Mouse (Mus musculus) liver, embryonic 13.5 days (tissue): ENCODE results near the gene Sncg. TPM values are rescaled to one million over a fixed set of nuclear protein-coding genes. Genes with fewer than 3 reads are reported as not detected.

Experiments used
- ATAC-seq: fragments of 200-750 bp; cut with Nextera tagmentation; 2 replicates; pipeline ENCODE4 v1.8.0; 2017; ENCODE audit warnings: low read depth, mild to moderate bottlenecking, moderate number of reproducible peaks, moderate library complexity
- DNase-seq: peaks from one replicate; pipeline ENCODE4 v3.0.0; 2022
- H3K27ac ChIP-seq: fragments of 300-500 bp; sonication (generic); 2 replicates; pipeline ENCODE4 v1.5.1; 2015; ENCODE audit warnings: moderate library complexity, mild to moderate bottlenecking, inconsistent platforms
- H3K27me3 ChIP-seq: fragments of 300-500 bp; sonication (generic); 2 replicates; pipeline ENCODE4 v1.6.1; 2015; ENCODE audit warnings: mild to moderate bottlenecking, inconsistent platforms
- H3K36me3 ChIP-seq: fragments of 300-500 bp; sonication (generic); 2 replicates; pipeline ENCODE4 v1.6.1; 2015; ENCODE audit warnings: mild to moderate bottlenecking, inconsistent platforms
- H3K4me1 ChIP-seq: fragments of 300-500 bp; sonication (generic); replicated peaks from 2 replicates; pipeline ENCODE4 v1.6.1; 2015; ENCODE audit warnings: inconsistent platforms
- H3K4me2 ChIP-seq: fragments of 300-500 bp; sonication (generic); 2 replicates; pipeline ENCODE4 v1.6.1; 2015; ENCODE audit warnings: inconsistent platforms, mild to moderate bottlenecking, moderate library complexity
- H3K4me3 ChIP-seq: fragments of 300-500 bp; sonication (generic); replicated peaks from 2 replicates; pipeline ENCODE4 v1.5.1; 2015; ENCODE audit warnings: mild to moderate bottlenecking, inconsistent platforms
- H3K9ac ChIP-seq: fragments of 300-500 bp; sonication (generic); 2 replicates; pipeline ENCODE4 v1.6.1; 2015; ENCODE audit warnings: mild to moderate bottlenecking, inconsistent platforms
- H3K9me3 ChIP-seq: fragments of 300-500 bp; sonication (generic); replicated peaks from 2 replicates; pipeline ENCODE4 v1.6.1; 2016; ENCODE audit warnings: inconsistent platforms
- WGBS: fragments of 180-500 bp; shearing (Covaris S2); methylation state at CpG from one replicate; pipeline ENCODE4 v1.1.7; 2015; ENCODE audit not compliant: insufficient replicate concordance; 5-methylcytosine and 5-hydroxymethylcytosine counted together
- polyA plus RNA-seq: library from polyadenylated mRNA; unstranded; fragments of >200 nt; fragmentation: Nextera tagmentation; extraction: Ambion mirVana; gene quantifications from 2 replicates; pipeline ENCODE4 v1.2.1, GENCODE M21; 2015

The Sncg gene
- polyA plus RNA-seq, 1 experiment from 2014 or later, result 0.28 TPM

- H3K36me3 ChIP-seq, result peaks cover 68% of the 10 kb centered on the region
Observed at GRCm38 (mm10) chr14:34332476-34332875, 42.1 kb downstream of the Sncg start.

GRCm38 (mm10) chr14:34331886-34332285, 42.7 kb downstream of the Sncg start:
- H3K9ac ChIP-seq, result no peak overlapping the region
- WGBS, result 69% methylated on average over 3 of the region's 3 CpGs
- no peak overlapping the region for H3K4me2 ChIP-seq
- H3K27me3 ChIP-seq, result no peaks in the 10 kb centered on the region
- peaks cover 7% of the 10 kb centered on the region; the same call in 1 of the 2 replicates for H3K4me1 ChIP-seq
- no peak overlapping the region for H3K4me3 ChIP-seq
- peaks cover 67% of the 10 kb centered on the region for H3K36me3 ChIP-seq
- ATAC-seq, result no peak
- H3K27ac ChIP-seq, result no peak overlapping the region
- DNase-seq, result no peak
- H3K9me3 ChIP-seq, result no peaks in the 10 kb centered on the region

More at GRCm38 (mm10) chr14:34332476-34332875, 42.1 kb downstream of the Sncg start:
- no peaks in the 10 kb centered on the region for H3K9me3 ChIP-seq
- DNase-seq (no peak), ATAC-seq (no peak)
- 75% methylated on average over 5 of the region's 5 CpGs for WGBS
- no peak overlapping the region for H3K9ac ChIP-seq
- no peak overlapping the region for H3K4me2 ChIP-seq
- no peaks in the 10 kb centered on the region for H3K27me3 ChIP-seq
- no peak overlapping the region for H3K4me3 ChIP-seq
- no peak overlapping the region for H3K27ac ChIP-seq
- H3K4me1 ChIP-seq, result 0 out of 2 replicates have a peak, but pooled peaks cover 5% of the 10 kb centered on the region

GRCm38 (mm10) chr14:34330657-34331158, 43.9 kb downstream of the Sncg start:
- Histone ChIP-seq H3K36me3 (peaks cover 63% of the 10 kb centered on the region), H3K4me1 (peaks cover 10% of the 10 kb centered on the region; the same call in 1 of the 2 replicates), H3K27me3 (no peaks in the 10 kb centered on the region), H3K4me3 (no peak overlapping the region), H3K9ac (no peak overlapping the region), H3K27ac (no peak overlapping the region), H3K9me3 (no peaks in the 10 kb centered on the region), H3K4me2 (no peak overlapping the region)
- DNase-seq (no peak), ATAC-seq (no peak)
- WGBS, result 70% methylated on average over 9 of the region's 9 CpGs

GRCm38 (mm10) chr14:34327618-34328017, 47.0 kb downstream of the Sncg start:
- Histone ChIP-seq H3K27me3 (no peaks in the 10 kb centered on the region), H3K4me3 (no peak overlapping the region), H3K27ac (no peak overlapping the region), H3K9ac (no peak overlapping the region), H3K4me2 (no peak overlapping the region), H3K4me1 (peaks cover 10% of the 10 kb centered on the region; the same call in 1 of the 2 replicates), H3K36me3 (peaks cover 60% of the 10 kb centered on the region), H3K9me3 (no peaks in the 10 kb centered on the region)
- 17% methylated on average over 1 of the region's 1 CpGs for WGBS
- DNase-seq, result no peak
- no peak for ATAC-seq

- Histone ChIP-seq H3K4me3 (no peak overlapping the region), H3K4me2 (no peak overlapping the region), H3K36me3 (peaks cover 58% of the 10 kb centered on the region), H3K27ac (no peak overlapping the region), H3K9me3 (no peaks in the 10 kb centered on the region), H3K9ac (no peak overlapping the region), H3K27me3 (no peaks in the 10 kb centered on the region), H3K4me1 (peaks cover 10% of the 10 kb centered on the region; the same call in 1 of the 2 replicates)
- no peak for DNase-seq
- 51% methylated on average over 3 of the region's 3 CpGs for WGBS
- no peak for ATAC-seq
Observed at GRCm38 (mm10) chr14:34326606-34327005, 48.0 kb downstream of the Sncg start.

- ATAC-seq, result no peak
- H3K9ac ChIP-seq, result no peak overlapping the region
- 73% methylated on average over 5 of the region's 5 CpGs for WGBS
Observed at GRCm38 (mm10) chr14:34323576-34324085, 51.0 kb downstream of the Sncg start.

More at GRCm38 (mm10) chr14:34323576-34324085, 51.0 kb downstream of the Sncg start:
- Histone ChIP-seq H3K4me3 (no peak overlapping the region), H3K4me2 (no peak overlapping the region), H3K27me3 (no peaks in the 10 kb centered on the region), H3K27ac (no peak overlapping the region), H3K4me1 (peaks cover 9% of the 10 kb centered on the region; the same call in 1 of the 2 replicates), H3K9me3 (no peaks in the 10 kb centered on the region), H3K36me3 (peaks cover 50% of the 10 kb centered on the region)
- DNase-seq, result no peak

Other genes with a start within 250 kb of the Sncg start
- not detected in 2 replicates for gene Npy4r, start 222.3 kb downstream of the Sncg start, polyA plus RNA-seq
- 0.06 TPM in 2 replicates for gene Gprin2, start 173.1 kb downstream of the Sncg start, polyA plus RNA-seq
- 0.35 and 0.39 TPM in 2 replicates for gene Syt15, start 155.2 kb downstream of the Sncg start, polyA plus RNA-seq
- gene Shld2, start 64.3 kb downstream of the Sncg start, polyA plus RNA-seq, result 7.2 and 8.0 TPM in 2 replicates
- 127 and 130 TPM in 2 replicates for gene Glud1, start 64.1 kb downstream of the Sncg start, polyA plus RNA-seq
- gene Fam25c, start 19.4 kb downstream of the Sncg start, polyA plus RNA-seq, result not detected in 2 replicates
- 2.6 and 3.0 TPM in 2 replicates for gene Mmrn2, start 676 bp upstream of the Sncg start, polyA plus RNA-seq
- gene Bmpr1a, start 128.6 kb upstream of the Sncg start, polyA plus RNA-seq, result 3.4 and 5.0 TPM in 2 replicates
- not detected in 2 replicates for gene 9230112D13Rik, start 148.0 kb upstream of the Sncg start, polyA plus RNA-seq
- 0.54 and 0.59 TPM in 2 replicates for gene Ldb3, start 213.9 kb upstream of the Sncg start, polyA plus RNA-seq
- not detected in 2 replicates for gene Opn4, start 225.4 kb upstream of the Sncg start, polyA plus RNA-seq